Mouse (Mus musculus): ENCODE measurements around the gene Spryd4.

- TF ChIP-seq POLR2A (IDR thresholded peaks at IDR 0.05; ENCODE audit: insufficient read length, low read depth), result no peak
- no peak for TF ChIP-seq TCF12 (IDR thresholded peaks at IDR 0.05; ENCODE audit: insufficient read depth, poor library complexity, severe bottlenecking)
- no peak for TF ChIP-seq USF1 (IDR thresholded peaks at IDR 0.05; ENCODE audit: low read depth)
- TF ChIP-seq MYOD1 (IDR thresholded peaks at IDR 0.05; ENCODE audit: control insufficient read depth in 1 of 3, insufficient read length in 2 of 3, low read depth in 2 of 3), result no peak
- no peak for TF ChIP-seq MAX (IDR thresholded peaks at IDR 0.05; ENCODE audit: low read depth)
Measured at GRCm38 (mm10) chr10:128228009-128228408, 16.4 kb upstream of the Spryd4 start.

Measured in myocyte (in vitro differentiated cells).